Mouse (Mus musculus) spleen, postnatal 14 days (tissue): Measurements from ENCODE around the gene Ptch2.

Source experiments
- DNase-seq, 2 experiments: peaks; one replicate each; pipeline ENCODE4 v3.0.0; 2021 to 2022; ENCODE audit warnings: low spot score in 2 of 2

Gene Ptch2

DNA sequence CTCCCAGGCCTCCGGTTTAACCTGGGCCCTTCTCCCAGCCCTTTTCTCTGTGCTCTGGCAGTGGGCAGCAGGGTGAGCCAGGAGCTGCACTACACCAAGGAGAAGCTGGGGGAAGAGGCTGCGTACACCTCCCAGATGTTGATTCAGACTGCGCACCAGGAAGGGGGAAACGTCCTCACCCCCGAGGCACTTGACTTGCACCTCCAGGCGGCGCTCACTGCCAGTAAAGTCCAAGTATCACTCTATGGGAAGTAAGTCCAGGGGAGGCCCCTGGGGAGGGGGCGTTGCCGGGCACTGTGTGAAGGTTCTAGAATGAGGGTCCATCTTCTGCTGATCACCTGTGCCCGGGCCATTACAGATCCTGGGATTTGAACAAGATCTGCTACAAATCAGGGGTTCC is 8.8 kb downstream of the Ptch2 start:
- no peak for DNase-seq

- DNase-seq: no peak
Measured at GRCm38 (mm10) chr4:117105127-117105526, 9.3 kb downstream of the Ptch2 start.

DNA sequence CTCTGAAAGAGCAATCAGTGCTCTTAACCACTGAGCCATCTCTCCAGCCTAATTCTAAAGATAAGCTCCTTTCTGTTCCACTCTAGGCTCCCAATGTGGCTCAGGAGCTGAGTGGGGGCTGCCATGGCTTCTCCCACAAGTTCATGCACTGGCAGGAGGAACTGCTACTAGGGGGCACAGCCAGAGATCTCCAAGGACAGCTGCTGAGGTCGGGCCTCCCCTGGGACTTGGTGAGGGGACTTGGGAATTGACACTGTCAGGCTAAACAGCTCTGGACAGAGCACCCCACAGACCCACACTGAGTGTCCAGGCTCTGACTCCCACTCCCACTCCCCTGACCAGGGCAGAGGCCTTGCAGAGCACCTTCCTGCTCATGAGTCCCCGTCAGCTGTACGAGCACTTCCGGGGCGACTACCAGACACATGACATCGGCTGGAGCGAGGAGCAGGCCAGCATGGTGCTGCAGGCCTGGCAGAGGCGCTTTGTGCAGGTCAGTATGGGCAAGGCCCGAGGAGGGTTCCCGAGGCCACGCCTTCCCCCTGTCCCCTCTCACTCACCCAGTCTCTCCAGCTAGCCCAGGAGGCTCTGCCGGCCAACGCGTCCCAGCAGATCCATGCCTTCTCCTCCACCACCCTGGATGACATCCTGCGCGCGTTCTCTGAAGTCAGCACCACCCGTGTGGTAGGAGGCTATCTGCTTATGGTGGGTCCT is 12.1 kb downstream of the Ptch2 start:
- DNase-seq: no peak

GRCm38 (mm10) chr4:117108524-117108849 is 12.6 kb downstream of the Ptch2 start:
- DNase-seq: no peak

DNA sequence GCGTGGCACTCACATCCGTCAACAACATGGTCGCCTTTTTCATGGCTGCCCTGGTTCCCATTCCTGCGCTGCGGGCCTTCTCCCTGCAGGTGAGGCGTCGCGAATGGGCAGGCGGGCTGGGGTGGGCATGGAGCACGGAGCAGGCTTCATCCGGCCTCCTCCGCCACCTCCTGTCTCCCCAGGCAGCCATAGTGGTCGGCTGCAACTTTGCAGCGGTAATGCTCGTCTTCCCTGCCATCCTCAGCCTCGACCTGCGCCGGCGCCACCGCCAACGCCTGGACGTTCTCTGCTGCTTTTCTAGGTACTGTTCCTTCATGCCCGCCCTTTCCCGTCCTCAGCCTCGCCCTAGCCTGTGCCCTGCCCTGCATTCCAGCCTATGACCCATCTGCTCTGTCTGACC is 13.5 kb downstream of the Ptch2 start:
- no peak for DNase-seq

- no peak for DNase-seq
Measured at GRCm38 (mm10) chr4:117110249-117110648, 14.4 kb downstream of the Ptch2 start.

GRCm38 (mm10) chr4:117110985-117111384 is 15.1 kb downstream of the Ptch2 start:
- DNase-seq: no peak

DNA sequence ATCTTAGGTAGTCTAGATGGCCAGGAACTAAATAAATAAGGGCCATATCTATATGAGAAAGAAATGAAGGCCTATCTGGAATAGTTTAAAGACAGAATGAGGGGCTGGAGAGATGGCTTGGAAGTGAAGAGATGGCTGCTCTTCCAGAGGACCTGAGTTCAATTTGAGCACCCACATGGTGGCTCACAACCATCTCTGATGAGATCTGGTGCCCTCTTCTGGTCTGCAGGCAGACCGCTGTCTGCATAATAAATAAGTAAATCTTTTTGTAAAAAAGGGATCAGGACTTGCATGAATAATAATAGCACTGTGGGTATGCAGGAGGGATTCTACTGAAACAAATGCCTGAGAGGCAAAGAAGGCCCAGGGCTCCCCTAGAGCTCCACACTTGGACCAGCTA is 17.4 kb downstream of the Ptch2 start:
- no peak for DNase-seq

- no peak for DNase-seq
Measured at GRCm38 (mm10) chr4:117115592-117115991, 19.7 kb downstream of the Ptch2 start.

DNA sequence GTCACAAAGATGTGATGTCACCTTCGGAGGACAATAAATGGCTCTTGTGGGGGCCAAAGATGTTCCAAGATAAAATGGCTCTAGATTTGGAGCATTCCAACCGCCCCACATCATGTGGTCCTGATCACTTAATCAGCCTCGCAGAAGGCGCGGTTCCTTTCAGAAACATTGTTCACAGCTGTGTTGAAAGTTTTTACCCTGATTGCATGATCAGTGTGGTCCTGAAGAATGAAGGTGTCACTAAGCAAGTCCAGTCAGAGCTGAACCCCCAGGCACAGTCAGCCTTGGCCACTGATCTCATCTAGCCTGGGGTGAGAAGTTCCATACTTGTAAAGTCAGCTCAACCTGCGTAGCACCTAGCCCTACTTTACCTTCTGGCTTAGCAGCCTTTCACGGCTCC is 22.1 kb downstream of the Ptch2 start:
- no peak for DNase-seq

GRCm38 (mm10) chr4:117119636-117120035 is 23.8 kb downstream of the Ptch2 start:
- DNase-seq: no peak

- no peak for DNase-seq
Measured at GRCm38 (mm10) chr4:117120052-117120444, 24.2 kb downstream of the Ptch2 start.

GRCm38 (mm10) chr4:117120445-117121414 is 24.9 kb downstream of the Ptch2 start:
- DNase-seq: peak; percentile 76 to 83

DNA sequence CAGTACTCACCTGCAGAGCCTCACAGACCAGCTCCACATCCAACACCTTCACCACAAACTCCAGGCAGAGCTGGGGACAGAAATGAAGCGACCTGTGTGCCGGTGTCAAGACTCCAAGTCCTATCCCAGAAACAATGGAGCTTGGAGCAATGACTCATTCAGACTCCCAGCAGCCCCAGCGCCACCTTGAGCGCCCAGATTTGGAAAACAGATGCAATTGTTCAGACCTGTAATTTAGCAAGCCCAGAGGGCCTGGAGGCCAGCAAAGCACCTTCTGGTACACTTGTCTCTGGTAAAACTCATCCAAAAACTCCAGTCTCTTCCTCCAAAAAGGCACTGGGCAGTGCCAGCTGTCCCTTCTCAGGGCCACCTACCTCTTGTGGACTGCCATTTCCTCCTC is 26.3 kb downstream of the Ptch2 start:
- DNase-seq: no peak

DNA sequence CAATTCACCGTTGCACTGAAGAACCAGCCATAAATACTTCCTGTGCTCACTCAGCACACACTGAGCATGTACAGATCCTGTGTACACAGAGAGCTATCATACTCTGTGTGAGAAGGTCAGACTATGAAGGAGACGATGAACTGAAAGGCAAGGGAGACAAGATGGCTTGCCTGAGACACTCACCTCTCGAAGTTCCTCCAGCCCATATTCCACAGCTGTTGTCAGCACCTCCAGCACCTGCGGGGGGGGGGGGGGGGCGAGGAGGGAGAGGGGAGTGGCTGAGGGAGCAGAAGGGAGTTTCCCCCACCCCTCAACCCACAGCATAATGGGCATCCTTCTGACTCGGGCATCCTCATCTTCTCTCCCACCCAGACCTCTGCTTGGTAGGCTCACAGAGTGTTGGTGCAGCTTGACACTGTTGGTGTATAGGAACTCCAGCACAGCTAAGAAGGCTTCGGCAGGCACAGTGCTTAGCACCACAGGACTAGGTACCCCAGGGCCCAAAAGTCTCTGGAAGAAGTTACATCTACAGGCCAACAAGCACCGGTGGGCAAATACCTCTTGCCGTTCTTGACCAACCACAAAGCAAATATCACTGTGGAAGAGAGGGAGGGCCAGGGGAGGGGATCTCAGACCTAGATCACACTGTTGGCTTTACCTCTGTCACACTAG is 27.8 kb downstream of the Ptch2 start:
- no peak for DNase-seq

DNA sequence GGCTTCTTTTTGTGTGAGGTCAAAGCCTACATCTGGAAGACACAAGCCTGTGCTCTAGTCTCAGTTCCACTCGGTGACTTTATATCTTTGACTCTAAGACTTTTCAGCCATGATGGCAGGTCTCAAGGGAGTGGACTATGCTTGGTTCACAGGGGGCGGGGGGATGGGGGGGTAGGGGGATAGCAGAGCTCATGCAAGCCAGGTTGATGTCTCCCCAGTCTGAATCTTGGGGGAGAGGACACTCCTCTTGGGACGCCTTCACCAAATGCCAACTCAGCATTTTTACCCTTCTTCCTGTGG is 28.3 kb downstream of the Ptch2 start:
- DNase-seq: no peak

DNA sequence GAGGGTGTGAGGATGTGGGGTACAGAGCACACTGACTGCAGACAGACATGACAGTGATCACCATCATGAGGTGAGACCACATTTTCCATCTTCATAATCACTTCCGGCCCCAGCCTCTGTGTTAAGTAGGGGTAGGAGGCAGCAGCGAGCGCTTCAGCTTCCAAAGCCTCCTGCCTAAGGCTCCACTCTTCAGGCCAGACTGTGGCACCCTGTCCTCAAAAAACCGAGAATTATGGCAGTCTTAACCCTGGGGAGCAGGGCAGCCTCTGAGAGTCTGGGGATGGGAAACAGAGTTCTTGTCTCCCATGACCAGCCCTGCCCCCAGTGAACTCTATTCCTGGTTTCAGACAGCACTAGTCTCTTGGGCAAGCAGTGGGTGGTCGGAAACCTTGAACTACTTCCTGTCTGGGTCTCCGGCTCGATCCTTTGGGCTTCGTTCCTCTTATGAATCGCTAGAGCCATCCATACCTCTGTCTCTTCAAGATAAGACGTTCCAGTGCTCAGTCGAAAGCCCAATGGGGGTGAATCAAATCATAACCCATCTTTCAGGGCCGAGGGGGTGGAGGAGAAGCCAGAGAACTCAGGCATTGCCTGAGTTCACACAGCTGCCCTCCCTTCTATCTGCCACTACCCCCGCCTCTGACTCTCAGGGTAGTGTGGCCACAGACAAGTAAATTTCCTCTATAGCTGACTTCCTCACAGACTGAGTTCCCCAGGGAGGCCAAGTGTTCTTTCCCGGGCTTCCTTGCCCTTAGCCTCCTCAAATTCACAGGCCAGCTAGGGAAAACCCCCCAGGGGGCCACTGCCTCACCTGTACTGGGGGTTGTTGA is 28.9 kb downstream of the Ptch2 start:
- DNase-seq: peak in 1 of 2 experiments; percentile 38

- no peak for DNase-seq
Measured at GRCm38 (mm10) chr4:117125348-117125909, 29.6 kb downstream of the Ptch2 start, which contains the start of gene Btbd19. Gene Btbd19, minus strand, starts transcription at chr4:117125725.

GRCm38 (mm10) chr4:117125910-117126674 is 30.2 kb downstream of the Ptch2 start:
- DNase-seq: peak in 1 of 2 experiments; percentile 35

GRCm38 (mm10) chr4:117126675-117127290 is 30.9 kb downstream of the Ptch2 start, which contains the start of gene Tctex1d4:
Gene Tctex1d4, plus strand, starts transcription at chr4:117126794.
- DNase-seq: no peak
